Mouse (Mus musculus) stomach, embryonic 14.5 days (tissue): ENCODE results near the gene Ncan. TPM values are rescaled to one million over a fixed set of nuclear protein-coding genes. Genes with fewer than 3 reads are reported as not detected.
A peak's percentile ranks its signal among the peaks of the same experiment; 100 is the strongest.
"Not testable (repeated sequence)": the region's sequence is repeated elsewhere in the genome, so short reads cannot be mapped to it uniquely, and the experiment has no call there.

ENCODE experiments used
- ATAC-seq: fragments of 200-750 bp; cut with Nextera tagmentation; 2 replicates; pipeline ENCODE4 v1.8.0; 2017; ENCODE audit warnings: low read depth, moderate TSS enrichment; ENCODE audit not compliant: insufficient number of reproducible peaks, insufficient read depth, low FRiP score
- H3K27ac ChIP-seq: fragments of 300-500 bp; sonication (generic); 2 replicates; pipeline ENCODE4 v1.5.1; 2014; ENCODE audit warnings: mild to moderate bottlenecking, low read length, moderate library complexity, mixed read lengths
- H3K27me3 ChIP-seq: fragments of 300-500 bp; sonication (generic); 2 replicates; pipeline ENCODE4 v1.6.1; 2014; ENCODE audit warnings: low read length, control low read depth, mixed read lengths; ENCODE audit not compliant: control insufficient read depth, insufficient read depth
- H3K36me3 ChIP-seq: fragments of 300-500 bp; sonication (generic); 2 replicates; pipeline ENCODE4 v1.6.1; 2014; ENCODE audit warnings: mild to moderate bottlenecking, control low read depth, low read length, moderate library complexity, mixed read lengths; ENCODE audit not compliant: control insufficient read depth, insufficient read depth
- H3K4me1 ChIP-seq: fragments of 300-500 bp; sonication (generic); 2 replicates; pipeline ENCODE4 v1.6.1; 2014; ENCODE audit warnings: low read length, control low read depth, mixed read lengths; ENCODE audit not compliant: control insufficient read depth, insufficient read depth
- H3K4me2 ChIP-seq: fragments of 300-500 bp; sonication (generic); replicated peaks from 2 replicates; pipeline ENCODE4 v1.6.1; 2014; ENCODE audit warnings: low read depth, low read length, control low read depth
- H3K4me3 ChIP-seq: fragments of 300-500 bp; sonication (generic); 2 replicates; pipeline ENCODE4 v1.5.1; 2014; ENCODE audit warnings: low read depth, low read length, control low read depth
- H3K9ac ChIP-seq: fragments of 300-500 bp; sonication (generic); replicated peaks from 2 replicates; pipeline ENCODE4 v1.6.1; 2014; ENCODE audit warnings: low read depth, mild to moderate bottlenecking, control low read depth, low read length, moderate library complexity, mixed read lengths
- H3K9me3 ChIP-seq: fragments of 300-500 bp; sonication (generic); 2 replicates; pipeline ENCODE4 v1.6.1; 2016; ENCODE audit warnings: low read depth, low read length, control low read depth; ENCODE audit not compliant: control insufficient read depth
- WGBS: fragments of 180-500 bp; shearing (Covaris S2); extraction: QIAGEN DNeasy Blood & Tissue Kit; methylation state at CpG from one replicate; pipeline ENCODE4 v1.1.7; 2014; 5-methylcytosine and 5-hydroxymethylcytosine counted together
- polyA plus RNA-seq: library from polyadenylated mRNA; unstranded; fragments of >200 nt; fragmentation: Nextera tagmentation; extraction: Ambion mirVana; gene quantifications from 2 replicates; pipeline ENCODE4 v1.2.1, GENCODE M21; 2014

Gene Ncan
- polyA plus RNA-seq, 1 experiment from 2014 or later: 2.1 TPM

DNA sequence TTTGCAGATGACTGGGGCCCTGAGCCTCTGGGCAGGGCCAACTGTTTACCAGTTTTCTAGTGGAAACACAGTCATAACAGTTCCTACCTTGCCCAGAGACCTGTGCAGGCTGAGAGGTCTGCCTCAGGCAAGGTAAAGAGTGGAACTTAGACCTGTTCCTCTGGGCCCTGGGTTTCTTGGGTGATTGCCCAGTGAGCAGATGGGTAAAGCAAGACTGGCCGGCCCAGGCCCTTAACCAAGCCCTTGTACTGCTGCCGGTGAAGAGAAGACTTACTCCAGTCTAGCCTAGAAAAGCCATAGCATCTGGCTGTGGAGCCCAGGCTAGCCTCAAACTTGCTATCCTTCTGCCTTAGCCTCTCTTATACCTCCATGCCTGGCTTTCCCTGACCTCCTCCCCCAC, 38.7 kb downstream of the Ncan start:
- WGBS: 100% methylated on average over 2 of the region's 2 CpGs
- ATAC-seq: no peak
- H3K27me3 ChIP-seq: peaks cover 47% of the 10 kb centered on the region

DNA sequence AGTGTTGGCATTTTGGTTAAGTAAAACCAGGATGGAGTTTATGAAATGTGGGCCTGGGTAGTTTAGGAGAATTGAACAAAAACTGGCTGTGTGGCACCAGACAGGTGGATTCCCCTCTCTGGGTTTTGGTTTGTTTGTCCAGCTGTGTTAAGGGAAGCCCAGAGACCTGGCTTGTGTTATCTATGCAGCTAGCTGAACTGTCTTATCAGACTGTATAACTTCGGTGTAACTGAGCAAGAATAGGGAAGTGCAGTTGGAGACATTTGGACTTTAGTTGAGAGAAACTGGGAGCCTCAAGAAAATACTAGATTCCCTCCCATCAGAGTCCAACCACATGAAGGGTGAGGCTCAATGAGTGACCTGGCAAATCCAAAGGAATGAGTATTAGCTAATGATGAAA, 47.0 kb downstream of the Ncan start:
- Histone ChIP-seq H3K4me3 (no peak overlapping the region), H3K27me3 (no peaks in the 10 kb centered on the region), H3K27ac (no peak overlapping the region), H3K4me2 (no peak overlapping the region), H3K9ac (no peak overlapping the region), H3K4me1 (0 out of 2 replicates have a peak, but pooled peaks cover 4% of the 10 kb centered on the region), H3K9me3 (no peaks in the 10 kb centered on the region), H3K36me3 (peaks cover 19% of the 10 kb centered on the region)
- ATAC-seq: no peak
- 58% methylated on average over 1 of the region's 1 CpGs for WGBS

More for the DNA sequence above, 38.7 kb downstream of the Ncan start:
- Histone ChIP-seq H3K4me2 (no peak overlapping the region), H3K9me3 (no peaks in the 10 kb centered on the region), H3K27ac (no peak overlapping the region), H3K4me1 (peaks cover 11% of the 10 kb centered on the region; the same call in 1 of the 2 replicates), H3K9ac (no peak overlapping the region), H3K36me3 (no peaks in the 10 kb centered on the region), H3K4me3 (no peak overlapping the region)

DNA sequence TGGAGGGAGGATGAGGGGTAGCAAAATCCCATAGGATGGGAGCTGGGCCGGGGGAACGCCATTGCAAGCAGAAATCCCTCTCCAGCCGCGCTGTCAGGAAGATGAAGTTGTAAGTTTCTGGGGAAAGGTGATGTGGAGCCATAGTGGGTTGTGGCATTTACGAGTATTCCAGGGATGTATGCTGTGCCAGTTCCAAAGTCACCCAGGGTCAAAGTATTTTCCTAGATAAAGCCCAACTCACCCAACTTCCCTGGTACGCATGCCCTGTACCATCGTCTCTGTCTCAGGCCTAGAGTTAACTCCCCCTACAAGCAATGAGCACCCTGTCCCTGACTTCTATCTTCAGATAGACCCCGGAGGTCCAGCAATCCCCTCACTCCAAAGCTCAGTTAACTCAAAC, 47.6 kb downstream of the Ncan start:
- Histone ChIP-seq H3K4me1 (0 out of 2 replicates have a peak, but pooled peaks cover 4% of the 10 kb centered on the region), H3K9ac (no peak overlapping the region), H3K27me3 (no peaks in the 10 kb centered on the region), H3K4me2 (peak overlapping the region; percentile 50), H3K27ac (no peak overlapping the region), H3K36me3 (peaks cover 24% of the 10 kb centered on the region), H3K9me3 (no peaks in the 10 kb centered on the region), H3K4me3 (peak overlapping the region; percentile 16; the same call in 1 of the 2 replicates)
- ATAC-seq: no peak
- 55% methylated on average over 8 of the region's 8 CpGs for WGBS

DNA sequence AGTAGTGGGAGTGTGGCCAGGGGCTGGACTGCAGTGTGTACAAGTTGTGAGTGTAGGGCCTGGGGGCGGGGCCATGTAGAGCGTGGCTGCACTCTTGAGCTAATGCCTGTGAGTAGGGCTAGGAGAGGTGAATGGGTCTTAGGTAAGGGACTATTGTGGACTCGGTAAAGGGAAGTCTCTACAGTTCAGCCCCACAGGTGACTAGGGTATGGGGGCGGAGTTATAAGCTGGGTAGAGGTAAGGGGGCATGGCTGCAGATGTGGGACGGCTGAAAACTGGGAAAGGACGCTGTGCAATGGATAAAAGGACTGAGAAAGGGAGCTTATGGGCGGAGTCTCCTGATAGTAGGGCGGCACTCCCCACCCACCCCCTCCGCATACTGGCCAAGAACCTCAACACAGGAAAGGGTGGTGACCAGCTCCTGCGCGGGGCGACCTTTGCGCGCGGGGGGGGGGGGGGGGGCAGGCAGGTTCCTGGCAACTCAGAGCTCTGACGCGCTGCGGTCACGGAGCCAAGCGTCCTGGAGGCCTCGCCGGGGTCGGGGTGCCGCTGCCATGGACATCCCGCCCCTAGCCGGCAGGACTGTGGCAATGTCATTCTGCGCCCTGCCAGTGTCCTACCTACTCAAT, 48.1 kb downstream of the Ncan start, which contains the start of gene Tm6sf2:
Gene Tm6sf2 (plus strand): TSS at position 484 of the 629 bp plus-strand sequence.
- 15% methylated on average over 22 of the region's 27 CpGs for WGBS
- Histone ChIP-seq H3K4me3 (peak within 1 kb of the TSS; percentile 16; the same call in 1 of the 2 replicates), H3K9ac (no peak within 1 kb of the TSS), H3K36me3 (peaks cover 28% of the 10 kb centered on the region), H3K9me3 (no peaks in the 10 kb centered on the region), H3K4me2 (peak within 1 kb of the TSS; percentile 50), H3K4me1 (0 out of 2 replicates have a peak, but pooled peaks cover 4% of the 10 kb centered on the region), H3K27me3 (no peaks in the 10 kb centered on the region), H3K27ac (no peak within 1 kb of the TSS; the same call in 1 of the 2 replicates)
- peak; percentile 84 for ATAC-seq

DNA sequence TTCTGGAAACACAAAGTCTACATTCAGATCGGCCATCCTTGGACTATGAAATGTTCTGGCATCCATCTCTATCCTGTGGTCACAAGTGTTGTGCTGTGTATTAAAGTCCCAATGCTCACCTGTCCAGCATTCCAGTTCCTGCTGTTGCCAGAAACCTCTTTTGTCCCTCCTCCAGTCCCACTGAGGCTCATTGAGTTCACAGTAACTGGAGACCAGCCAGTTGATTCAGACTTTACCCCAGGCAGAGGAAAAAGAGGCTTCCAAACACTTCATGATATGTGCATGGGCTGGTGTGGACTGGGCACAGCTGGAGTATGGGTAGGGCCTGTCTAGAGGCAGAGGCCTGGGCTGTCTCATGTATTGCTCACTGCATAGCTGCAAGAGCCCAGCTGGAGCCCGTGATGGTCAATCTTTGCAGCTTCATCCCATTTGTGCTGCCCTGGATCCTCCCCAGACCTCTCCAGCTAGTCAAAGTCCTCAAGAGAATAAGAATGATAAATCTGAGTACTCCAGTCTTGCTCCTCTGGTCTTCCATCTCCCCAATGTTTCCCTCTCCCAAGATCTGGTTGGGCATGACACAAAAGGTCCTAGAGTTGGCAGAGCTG, 48.7 kb downstream of the Ncan start:
- Histone ChIP-seq H3K36me3 (peaks cover 30% of the 10 kb centered on the region), H3K9ac (no peak overlapping the region), H3K4me2 (peak overlapping the region; percentile 50; the same call in 1 of the 2 replicates), H3K4me3 (no peak overlapping the region), H3K27ac (no peak overlapping the region; the same call in 1 of the 2 replicates), H3K27me3 (no peaks in the 10 kb centered on the region), H3K4me1 (0 out of 2 replicates have a peak, but pooled peaks cover 4% of the 10 kb centered on the region), H3K9me3 (no peaks in the 10 kb centered on the region)
- 74% methylated on average over 2 of the region's 2 CpGs for WGBS
- peak; percentile 51; the same call in 1 of the 2 replicates for ATAC-seq

DNA sequence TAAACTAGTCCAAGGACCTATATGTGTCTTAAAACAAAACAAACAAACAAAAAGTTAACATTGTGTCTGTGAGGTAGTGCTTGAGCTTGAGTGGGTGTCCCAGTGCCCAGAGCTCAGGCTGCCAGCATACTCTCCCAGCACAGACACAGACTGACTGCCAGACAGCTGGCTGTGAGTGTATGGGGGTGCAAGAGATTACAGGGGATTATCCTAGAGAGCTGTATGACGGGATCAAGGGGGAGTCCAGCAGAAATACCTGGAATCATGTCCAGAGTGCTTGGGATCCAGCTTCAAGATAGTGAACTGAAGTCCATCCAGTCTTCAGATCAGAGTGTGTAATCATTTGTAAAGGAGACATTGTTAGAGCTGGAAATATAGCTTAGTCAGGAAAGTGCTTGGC, 63.0 kb downstream of the Ncan start:
- Histone ChIP-seq H3K4me3 (no peak overlapping the region), H3K9me3 (no peaks in the 10 kb centered on the region), H3K27ac (no peak overlapping the region), H3K27me3 (no peaks in the 10 kb centered on the region), H3K4me2 (no peak overlapping the region), H3K9ac (no peak overlapping the region), H3K36me3 (peaks cover 70% of the 10 kb centered on the region), H3K4me1 (no peaks in the 10 kb centered on the region)
- 71% methylated on average over 1 of the region's 1 CpGs for WGBS
- no peak for ATAC-seq

DNA sequence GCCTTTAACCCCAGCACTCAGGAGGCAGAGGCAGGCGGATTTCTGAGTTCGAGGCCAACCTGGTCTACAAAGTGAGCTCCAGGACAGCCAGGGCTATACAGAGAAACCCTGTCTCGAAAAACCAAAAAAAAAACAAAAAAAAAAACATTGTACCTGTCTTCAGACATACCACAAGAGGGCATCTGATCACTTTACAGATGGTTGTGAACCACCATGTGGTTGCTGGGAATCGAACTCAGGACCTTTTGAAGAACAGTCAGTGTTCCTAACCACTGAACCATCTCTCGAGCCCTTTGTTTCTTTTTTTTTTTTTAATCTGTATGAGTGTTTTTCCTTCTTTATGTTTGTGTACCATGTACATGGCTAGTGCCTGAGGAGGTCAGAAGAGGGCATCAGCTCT, 70.2 kb downstream of the Ncan start:
- not testable (repeated sequence) for H3K27me3 ChIP-seq, H3K9ac ChIP-seq, ATAC-seq, H3K4me1 ChIP-seq, H3K4me3 ChIP-seq, H3K27ac ChIP-seq, H3K9me3 ChIP-seq, H3K4me2 ChIP-seq
- WGBS: 97% methylated on average over 5 of the region's 5 CpGs
- peaks cover 47% of the 10 kb centered on the region for H3K36me3 ChIP-seq

DNA sequence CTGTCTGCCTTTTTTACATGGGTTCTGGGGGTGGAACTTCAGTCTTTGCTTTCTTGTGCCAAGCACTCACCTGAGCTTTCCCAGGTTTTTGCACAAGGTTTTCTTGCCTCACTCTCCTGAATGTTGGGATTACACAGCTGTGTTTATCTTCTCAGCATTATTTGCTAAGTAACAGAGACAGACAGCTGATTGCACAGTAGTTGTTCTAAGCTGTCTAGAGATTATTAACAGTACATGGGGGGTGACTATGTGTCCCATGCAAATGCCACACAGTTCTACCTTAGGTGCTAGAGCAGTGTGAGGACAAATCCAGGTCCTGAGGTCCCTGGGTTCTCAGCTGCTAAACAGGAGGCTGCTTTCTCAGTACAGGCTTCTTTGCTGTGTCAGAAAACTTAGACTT, 71.0 kb downstream of the Ncan start:
- H3K36me3 ChIP-seq: peaks cover 40% of the 10 kb centered on the region
- no peaks in the 10 kb centered on the region for H3K27me3 ChIP-seq

More for the DNA sequence above, 71.0 kb downstream of the Ncan start:
- no peak for ATAC-seq
- no peak overlapping the region for H3K9ac ChIP-seq
- no peaks in the 10 kb centered on the region for H3K9me3 ChIP-seq
- H3K4me1 ChIP-seq: no peaks in the 10 kb centered on the region
- no peak overlapping the region for H3K27ac ChIP-seq
- H3K4me2 ChIP-seq: no peak overlapping the region
- H3K4me3 ChIP-seq: no peak overlapping the region
